Mouse (Mus musculus): ENCODE data around the gene Nipsnap3b. TPM values are rescaled to one million over a fixed set of nuclear protein-coding genes. Genes with fewer than 3 reads are reported as not detected.

Gene Nipsnap3b
- polyA plus RNA-seq (2012; rRNA removed) = 30.5 and 36.6 TPM in 2 replicates

GRCm38 (mm10) chr4:53011732-53012361 lies at the start of gene Nipsnap3b:
TSS of gene Nipsnap3b (plus strand) at chr4:53011880.

GRCm38 (mm10) chr4:52964247-52964646 lies 47.4 kb upstream of the Nipsnap3b start, which contains the start of gene Olfr270:
TSS of gene Olfr270 (plus strand) at chr4:52964547.

GRCm38 (mm10) chr4:52989248-52989647 lies 22.4 kb upstream of the Nipsnap3b start, which contains the start of gene Nipsnap3a:
TSS of gene Nipsnap3a (plus strand) at chr4:52989272.

Other genes starting within 250 kb of the Nipsnap3b start
- gene Olfr275, start 197.3 kb upstream of the Nipsnap3b start, polyA plus RNA-seq (2012; rRNA removed) = not detected in 2 replicates
- gene Olfr273, start 152.6 kb upstream of the Nipsnap3b start, polyA plus RNA-seq (2012; rRNA removed) = not detected in 2 replicates
- gene Olfr272, start 92.7 kb upstream of the Nipsnap3b start, polyA plus RNA-seq (2012; rRNA removed) = not detected in 2 replicates
- not detected in 2 replicates for gene Olfr270, start 47.3 kb upstream of the Nipsnap3b start, polyA plus RNA-seq (2012; rRNA removed)
- not detected in 2 replicates for gene Nipsnap3a, start 22.6 kb upstream of the Nipsnap3b start, polyA plus RNA-seq (2012; rRNA removed)
- 1.9 and 2.1 TPM in 2 replicates for gene Abca1, start 148.0 kb downstream of the Nipsnap3b start, polyA plus RNA-seq (2012; rRNA removed)

Data from colon, adult 2 months (tissue).